Mouse (Mus musculus) G1E (cell line): Measurements from ENCODE around the gene Depdc1b. TPM values are rescaled to one million over a fixed set of nuclear protein-coding genes. Genes with fewer than 3 reads are reported as not detected.

Experiments used
- ATAC-seq: 2 replicates; pipeline ENCODE4 v1.8.0; 2016; ENCODE audit warnings: mild to moderate bottlenecking; ENCODE audit not compliant: insufficient number of reproducible peaks, poor library complexity, low FRiP score, severe bottlenecking; ENCODE audit errors: extremely low read depth
- DNase-seq: peaks from one replicate; pipeline ENCODE4 v3.0.0; 2012; ENCODE audit warnings: low spot score
- H3K27me3 ChIP-seq: 2 replicates; pipeline ENCODE4 v1.6.1; 2012; ENCODE audit warnings: mild to moderate bottlenecking, low read length, inconsistent platforms; ENCODE audit not compliant: insufficient read depth
- H3K36me3 ChIP-seq: replicated peaks from 2 replicates; pipeline ENCODE3; 2012; ENCODE audit warnings: mild to moderate bottlenecking, inconsistent platforms
- H3K4me1 ChIP-seq: 2 replicates; pipeline ENCODE4 v1.6.1; 2012; ENCODE audit warnings: low read depth, low read length, inconsistent platforms, mixed read lengths; ENCODE audit not compliant: insufficient read depth
- H3K4me3 ChIP-seq: 2 replicates; pipeline ENCODE4 v1.5.1; 2012; ENCODE audit warnings: low read depth, mild to moderate bottlenecking, inconsistent platforms, low read length, moderate library complexity, mixed read lengths
- H3K9me3 ChIP-seq: replicated peaks from 2 replicates; pipeline ENCODE4 v1.6.1; 2012; ENCODE audit warnings: inconsistent platforms
- CTCF ChIP-seq: IDR thresholded peaks from 2 replicates; pipeline ENCODE4 v1.5.1; 2012; ENCODE audit warnings: low read depth, low read length, inconsistent platforms, mixed read lengths
- GATA1 ChIP-seq: IDR thresholded peaks from 2 replicates; pipeline ENCODE4 v1.6.1; 2012; ENCODE audit warnings: borderline replicate concordance, low read length, inconsistent platforms, mixed read lengths
- GATA2 ChIP-seq: IDR thresholded peaks from 2 replicates; pipeline ENCODE4 v1.6.1; 2012; ENCODE audit warnings: low read depth, low read length, inconsistent platforms, borderline replicate concordance
- POLR2AphosphoS5 ChIP-seq: IDR thresholded peaks from 2 replicates; pipeline ENCODE4 v1.6.1; 2012; ENCODE audit warnings: low read depth, low read length, inconsistent platforms; ENCODE audit not compliant: insufficient replicate concordance
- TAL1 ChIP-seq: conservative IDR thresholded peaks from 2 replicates; pipeline ENCODE4 v1.6.1; 2012; ENCODE audit warnings: low read depth, low read length, inconsistent platforms, mixed read lengths
- polyA plus RNA-seq: library from polyadenylated mRNA; stranded (reverse); fragments of >175 nt; gene quantifications from 2 replicates; pipeline ENCODE4 v1.2.3, GENCODE M21; 2012
- total RNA-seq, 2 experiments: library from RNA; stranded (forward) in 1 of 2; stranded (reverse) in 1 of 2; fragments of 200-1000 nt in 1 of 2; fragments of >200 nt in 1 of 2; fragmentation: Nextera tagmentation in 1 of 2; gene quantifications; 2 replicates each; pipeline ENCODE4 v1.2.3; 2014 to 2017

Depdc1b gene
- total and polyA plus RNA-seq, 3 experiments = 4.7 to 61.3 (median 36.8) TPM

DNA sequence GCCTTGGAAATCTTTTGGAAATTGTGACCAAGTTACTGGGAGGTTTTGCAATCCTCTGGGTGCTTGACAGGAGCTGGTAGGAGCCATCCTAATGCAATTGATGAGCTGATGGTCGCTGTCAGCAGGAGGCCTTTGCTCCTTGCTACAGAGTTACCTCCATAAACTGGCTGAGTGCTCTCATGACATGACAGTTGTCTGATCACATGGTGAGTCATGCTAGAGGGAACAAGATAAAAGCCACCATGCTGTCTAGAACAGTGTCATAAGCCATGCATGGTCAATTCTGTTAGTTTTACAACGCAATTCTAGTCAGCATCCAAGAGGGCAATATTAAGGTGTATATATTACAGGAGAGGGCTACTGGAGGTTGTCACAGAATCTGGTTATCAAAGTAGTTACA, 99.3 kb downstream of the Depdc1b start:
- no peak for ATAC-seq
- Histone ChIP-seq H3K27me3 (peaks cover 2% of the 10 kb centered on the region; the same call in 1 of the 2 replicates), H3K4me3 (no peak overlapping the region), H3K9me3 (no peaks in the 10 kb centered on the region), H3K36me3 (no peaks in the 10 kb centered on the region), H3K4me1 (no peaks in the 10 kb centered on the region)
- TF ChIP-seq POLR2AphosphoS5 = no peak
- no peak for TF ChIP-seq GATA1
- no peak for TF ChIP-seq CTCF
- TF ChIP-seq TAL1 = no peak
- DNase-seq = no peak

DNA sequence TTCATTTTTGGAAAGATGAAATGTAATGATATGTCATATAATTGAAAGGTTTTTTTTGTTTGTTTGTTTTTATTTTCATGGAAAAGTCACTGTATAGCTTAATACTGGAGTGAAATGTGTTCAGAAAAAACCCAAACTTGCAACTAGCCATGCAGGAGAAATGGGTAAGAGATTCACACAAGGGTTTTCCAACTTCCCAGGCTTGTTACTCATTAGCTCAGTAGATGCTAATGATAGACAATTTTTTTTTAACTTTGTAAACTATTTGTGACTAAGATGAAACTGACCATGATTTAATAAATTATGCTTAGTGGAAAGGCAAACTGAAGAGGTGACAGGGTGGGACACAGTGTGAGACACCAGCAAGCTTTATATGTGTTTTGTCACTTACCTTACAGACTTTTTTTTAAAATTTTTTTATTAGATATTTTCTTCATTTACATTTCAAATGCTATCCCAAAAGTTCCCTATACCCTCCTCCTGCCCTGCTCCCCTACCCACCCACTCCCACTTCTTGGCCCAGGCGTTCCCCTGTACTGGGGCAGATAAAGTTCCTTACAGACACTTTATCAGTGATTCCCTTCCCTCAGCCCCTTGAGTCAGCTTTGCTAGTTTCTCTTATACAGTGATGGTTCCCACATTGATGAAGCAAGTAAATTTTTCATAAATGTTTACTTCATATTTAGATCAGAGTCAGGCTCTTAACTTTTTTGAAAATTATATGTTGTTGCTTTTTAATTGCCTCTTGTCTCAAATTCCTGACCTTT, 102.8 kb downstream of the Depdc1b start:
- DNase-seq = no peak
- TF ChIP-seq GATA2 (no peak), TAL1 (no peak), POLR2AphosphoS5 (no peak), GATA1 (no peak), CTCF (no peak)
- no peaks in the 10 kb centered on the region for H3K9me3 ChIP-seq
- H3K27me3 ChIP-seq = peaks cover 11% of the 10 kb centered on the region
- H3K36me3 ChIP-seq = no peaks in the 10 kb centered on the region
- H3K4me3 ChIP-seq = no peak overlapping the region
- ATAC-seq = no peak
- no peaks in the 10 kb centered on the region for H3K4me1 ChIP-seq

DNA sequence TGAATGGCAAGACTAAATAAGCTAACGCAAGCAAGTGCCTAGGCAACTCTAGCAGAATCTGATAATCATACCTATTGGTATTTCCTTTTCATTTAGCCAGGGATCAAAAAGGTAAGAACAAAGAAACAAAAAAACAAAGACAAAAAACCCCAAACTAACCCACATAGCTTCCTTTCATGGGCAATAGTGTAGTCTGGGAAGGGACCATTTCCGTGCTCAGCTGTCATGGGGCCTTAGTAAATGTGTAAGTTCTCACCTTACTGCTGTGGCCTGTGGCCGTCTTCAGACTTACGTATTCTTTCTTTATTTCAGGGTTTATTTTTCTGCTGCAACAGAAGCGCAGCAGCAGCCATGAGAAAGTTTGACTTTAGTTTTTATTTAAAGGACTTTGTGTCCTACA, 110.2 kb downstream of the Depdc1b start:
- no peak for ATAC-seq
- TF ChIP-seq TAL1 (no peak), GATA2 (no peak), CTCF (no peak), POLR2AphosphoS5 (no peak), GATA1 (no peak)
- H3K27me3 ChIP-seq = peaks cover 22% of the 10 kb centered on the region; the same call in 1 of the 2 replicates
- H3K4me1 ChIP-seq = no peaks in the 10 kb centered on the region
- no peak for DNase-seq
- no peaks in the 10 kb centered on the region for H3K36me3 ChIP-seq
- H3K4me3 ChIP-seq = no peak overlapping the region
- no peaks in the 10 kb centered on the region for H3K9me3 ChIP-seq

DNA sequence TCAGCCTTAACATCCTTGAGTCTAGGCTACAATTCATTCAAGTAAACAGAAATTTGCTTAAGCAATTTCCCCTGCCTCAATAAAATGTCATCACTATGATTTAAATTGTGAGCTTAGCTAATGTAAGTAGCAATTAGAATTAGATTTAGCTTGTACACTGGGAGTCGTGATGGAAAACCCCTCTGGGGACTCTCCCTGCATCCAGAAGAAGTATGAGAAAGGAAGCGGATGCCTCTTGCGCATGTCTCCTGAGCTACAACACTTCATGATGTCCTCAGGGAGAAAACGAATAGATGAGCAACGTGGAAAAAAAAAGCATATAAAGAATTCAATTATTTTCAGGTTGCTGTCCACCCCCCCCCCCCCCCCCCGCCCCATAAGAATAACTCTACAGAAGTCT, 112.7 kb downstream of the Depdc1b start:
- no peak for TF ChIP-seq GATA2
- no peak for TF ChIP-seq TAL1
- TF ChIP-seq CTCF = no peak
- TF ChIP-seq GATA1 = no peak
- no peak for TF ChIP-seq POLR2AphosphoS5
- DNase-seq (no peak), ATAC-seq (no peak)
- peaks cover 14% of the 10 kb centered on the region; the same call in 1 of the 2 replicates for H3K27me3 ChIP-seq
- no peaks in the 10 kb centered on the region for H3K4me1 ChIP-seq
- no peaks in the 10 kb centered on the region for H3K36me3 ChIP-seq
- no peak overlapping the region for H3K4me3 ChIP-seq
- no peaks in the 10 kb centered on the region for H3K9me3 ChIP-seq

DNA sequence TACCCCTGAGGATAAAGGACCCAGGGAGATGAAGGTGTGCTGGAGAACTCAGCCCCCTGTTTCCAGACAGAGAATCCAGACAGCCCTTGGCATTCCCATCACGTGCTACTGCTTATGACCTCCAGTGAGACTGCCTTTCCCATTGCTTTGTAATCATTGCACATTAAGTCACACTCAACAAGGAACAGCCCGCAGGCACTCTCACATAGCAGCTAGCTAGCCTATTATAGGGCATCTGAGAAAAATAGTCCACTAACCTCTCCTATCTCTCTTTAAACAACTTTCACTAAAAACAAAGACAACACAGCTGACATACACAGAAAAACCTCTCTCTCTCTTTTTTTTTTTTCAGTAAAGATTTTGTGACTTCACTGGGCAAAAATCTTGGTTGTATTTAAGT, 113.5 kb downstream of the Depdc1b start:
- ATAC-seq = no peak
- Histone ChIP-seq H3K4me3 (no peak overlapping the region), H3K36me3 (no peaks in the 10 kb centered on the region), H3K4me1 (no peaks in the 10 kb centered on the region), H3K27me3 (peaks cover 7% of the 10 kb centered on the region; the same call in 1 of the 2 replicates), H3K9me3 (no peaks in the 10 kb centered on the region)
- DNase-seq = no peak
- TF ChIP-seq TAL1 = no peak
- no peak for TF ChIP-seq CTCF

DNA sequence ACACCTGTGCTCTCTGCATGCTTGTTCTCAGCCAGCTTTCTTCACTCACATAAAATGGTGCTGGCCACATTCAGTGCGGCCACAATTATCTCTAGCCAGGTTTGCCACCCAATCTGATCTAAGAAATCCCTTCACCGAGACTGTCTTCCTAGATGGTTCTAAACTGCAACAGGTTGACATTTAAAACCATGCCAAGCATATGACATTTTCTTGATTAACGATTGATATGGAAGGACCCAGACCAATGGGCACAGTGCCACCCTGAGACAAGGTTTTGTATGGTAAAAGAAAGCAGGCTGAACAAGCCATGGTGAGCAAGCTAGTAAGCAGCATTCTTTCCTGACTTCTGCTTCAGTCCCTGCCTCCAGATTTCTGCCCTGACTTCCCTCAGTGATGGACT, 115.6 kb downstream of the Depdc1b start:
- DNase-seq (no peak), ATAC-seq (no peak)
- H3K4me3 ChIP-seq = no peak overlapping the region
- H3K4me1 ChIP-seq = no peaks in the 10 kb centered on the region
- H3K36me3 ChIP-seq = no peaks in the 10 kb centered on the region
- H3K9me3 ChIP-seq = no peaks in the 10 kb centered on the region
- TF ChIP-seq GATA1 (no peak), POLR2AphosphoS5 (no peak), CTCF (no peak), TAL1 (no peak), GATA2 (no peak)
- 0 out of 2 replicates have a peak, but pooled peaks cover 3% of the 10 kb centered on the region for H3K27me3 ChIP-seq

DNA sequence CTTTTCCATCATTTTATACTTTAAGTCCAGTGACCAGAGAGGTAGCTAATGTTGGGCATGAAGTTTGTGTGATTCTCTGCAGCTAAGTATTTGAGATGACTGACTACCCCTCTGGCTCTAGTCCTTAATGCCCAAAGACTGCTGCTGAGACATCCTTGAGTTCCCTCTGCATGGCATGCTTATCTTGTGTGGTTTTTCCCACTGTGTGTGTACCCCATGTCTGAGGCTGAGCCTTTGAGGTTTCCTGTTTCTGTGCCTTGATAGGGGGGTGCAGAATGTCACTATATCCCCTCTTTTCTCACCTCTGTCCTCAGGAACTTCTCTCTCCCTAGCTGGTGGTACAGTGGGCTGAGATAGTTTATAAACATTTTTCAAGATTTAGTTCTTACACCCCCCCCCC, 119.6 kb downstream of the Depdc1b start:
- Histone ChIP-seq H3K4me1 (no peaks in the 10 kb centered on the region), H3K4me3 (no peak overlapping the region), H3K36me3 (no peaks in the 10 kb centered on the region), H3K27me3 (no peaks in the 10 kb centered on the region), H3K9me3 (no peaks in the 10 kb centered on the region)
- no peak for DNase-seq
- no peak for ATAC-seq
- TF ChIP-seq GATA2 (no peak), TAL1 (no peak), GATA1 (no peak), POLR2AphosphoS5 (no peak), CTCF (no peak)
